8 mouse cellular contexts compared by ENCODE assay signal in the genomic region with DNA sequence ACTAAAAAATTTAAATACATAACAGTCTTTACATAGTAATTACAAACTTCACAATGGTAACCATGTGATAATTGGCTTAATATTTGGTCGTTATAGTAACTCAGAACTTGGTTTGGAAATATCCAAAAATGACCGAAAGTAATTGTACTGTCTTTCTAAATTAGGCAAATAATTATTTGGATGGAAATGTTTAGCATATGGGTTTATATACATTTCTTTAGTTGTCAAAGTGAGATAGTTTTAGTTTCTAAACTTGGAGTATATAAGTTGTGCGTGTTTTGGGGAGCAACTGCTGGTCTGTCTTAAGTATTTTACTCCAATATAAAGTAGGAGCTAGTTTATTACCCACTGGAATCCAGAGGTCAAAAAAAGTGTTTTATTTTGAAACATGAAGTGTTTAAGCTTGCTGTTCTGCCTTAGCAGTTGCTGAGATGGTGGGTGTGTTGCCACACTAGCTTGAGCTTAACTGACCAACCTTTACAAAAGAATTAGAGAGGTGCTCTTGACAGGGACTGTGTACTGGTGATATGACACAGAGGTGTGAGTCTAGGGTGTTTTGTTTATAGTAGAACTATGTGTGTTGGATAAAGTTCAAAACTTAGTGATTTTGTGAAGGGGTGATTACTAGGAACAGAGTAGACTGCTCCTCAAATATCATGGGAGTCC. TPM values are rescaled to one million over a fixed set of nuclear protein-coding genes. Genes with fewer than 3 reads are reported as not detected.
A peak's percentile ranks its signal among the peaks of the same experiment; 100 is the strongest.
DNase-seq lines count a peak whose midpoint lies in the region; ATAC-seq and TF ChIP-seq lines count a peak whose summit lies in the region.
"Had no signal": no experiment of that assay in that cellular context is flagged by ENCODE, and none has a peak within 500 bp of the region (broad histone marks: within the 10 kb centered on the region; RNA-seq: fewer than 3 reads in every experiment).

No protein-coding gene starts in this region.

- TF ChIP-seq CTCF in midbrain, postnatal 0 days (IDR thresholded peaks at IDR 0.05) = no peak
- no peak for TF ChIP-seq CTCF in liver, adult 2 months (IDR thresholded peaks at IDR 0.05; ENCODE audit: low read depth, low read length)
- TF ChIP-seq CTCF in stomach, postnatal 0 days (IDR thresholded peaks at IDR 0.05; ENCODE audit: low read depth) = no peak

- no peaks in the 10 kb centered on the region; the same call in 1 of the 2 replicates for H3K79me2 ChIP-seq in liver, adult 2 months (ENCODE audit: control insufficient read depth, insufficient read depth, low read length)

- TF ChIP-seq EP300 in stomach, postnatal 0 days (optimal IDR thresholded peaks at IDR 0.05) = no peak

- no peaks in the 10 kb centered on the region for H3K9me3 ChIP-seq in midbrain, embryonic 10.5 days (replicated peaks)
- H3K9me3 ChIP-seq in midbrain, postnatal 0 days (ENCODE audit: low read length) = no peaks in the 10 kb centered on the region
- no peaks in the 10 kb centered on the region for H3K9me3 ChIP-seq in forebrain, embryonic 13.5 days (replicated peaks)
- no peaks in the 10 kb centered on the region for H3K9me3 ChIP-seq in stomach, postnatal 0 days (ENCODE audit: control insufficient read depth, low read length)

- no peak for DNase-seq in midbrain, embryonic 10.5 days (ENCODE audit: low spot score)
- no peak for DNase-seq in midbrain, postnatal 0 days (ENCODE audit: low spot score)
- DNase-seq in liver, adult 2 months (ENCODE audit: extremely low read depth, low read depth, low spot score) = peak; percentile 56
- no peak for DNase-seq in stomach, postnatal 0 days (ENCODE audit: low spot score)
- DNase-seq in right cerebral cortex, adult 2 months (ENCODE audit: low spot score in 2 of 2) = no peak
- DNase-seq in thymus, postnatal 25 days = no peak
- DNase-seq: gastrocnemius, adult 2 months had no signal

- no peaks in the 10 kb centered on the region for H3K27me3 ChIP-seq in midbrain, embryonic 10.5 days (ENCODE audit: low read depth, poor library complexity, severe bottlenecking)
- H3K27me3 ChIP-seq in midbrain, postnatal 0 days (ENCODE audit: insufficient read depth, low read length) = no peaks in the 10 kb centered on the region
- no peaks in the 10 kb centered on the region for H3K27me3 ChIP-seq in forebrain, embryonic 13.5 days
- H3K27me3 ChIP-seq in liver, adult 2 months (ENCODE audit: control insufficient read depth, insufficient read depth, low read length) = no peaks in the 10 kb centered on the region
- H3K27me3 ChIP-seq in stomach, postnatal 0 days (ENCODE audit: control insufficient read depth, insufficient read depth, low read length) = no peaks in the 10 kb centered on the region

- no peak for TF ChIP-seq POLR2A in liver, adult 2 months (IDR thresholded peaks at IDR 0.05; ENCODE audit: extremely low read depth, insufficient read depth, low read length)

- 27% methylated on average over 3 of the region's 3 CpGs for WGBS in midbrain, embryonic 10.5 days
- WGBS in midbrain, postnatal 0 days = 21% methylated on average over 3 of the region's 3 CpGs
- WGBS in forebrain, embryonic 13.5 days = 18% methylated on average over 3 of the region's 3 CpGs
- WGBS in liver, adult 2 months = 4% methylated on average over 3 of the region's 3 CpGs
- WGBS in stomach, postnatal 0 days = 15% methylated on average over 3 of the region's 3 CpGs

- H3K4me2 ChIP-seq in midbrain, postnatal 0 days (ENCODE audit: low read depth, low read length, poor library complexity, severe bottlenecking) = no peak overlapping the region; the same call in 1 of the 2 replicates
- H3K4me2 ChIP-seq in forebrain, embryonic 13.5 days = peak overlapping the region; percentile 81
- H3K4me2 ChIP-seq in stomach, postnatal 0 days (replicated peaks; ENCODE audit: low read depth) = peak overlapping the region; percentile 77

- ATAC-seq in midbrain, postnatal 0 days (ENCODE audit: low FRiP score) = no peak
- no peak for ATAC-seq in forebrain, embryonic 13.5 days
- no peak for ATAC-seq in stomach, postnatal 0 days (ENCODE audit: low FRiP score, low TSS enrichment)

- H3K9ac ChIP-seq in midbrain, postnatal 0 days (replicated peaks; ENCODE audit: low read length, poor library complexity, severe bottlenecking) = no peak overlapping the region
- H3K9ac ChIP-seq in forebrain, embryonic 13.5 days = peak overlapping the region; percentile 85
- peak overlapping the region; percentile 75 for H3K9ac ChIP-seq in liver, adult 2 months (ENCODE audit: low read depth, low read length)
- H3K9ac ChIP-seq in stomach, postnatal 0 days (ENCODE audit: low read length) = no peak overlapping the region

- H3K4me1 ChIP-seq in midbrain, embryonic 10.5 days = peaks cover 49% of the 10 kb centered on the region
- no peaks in the 10 kb centered on the region for H3K4me1 ChIP-seq in midbrain, postnatal 0 days (ENCODE audit: insufficient read depth, low read length)
- H3K4me1 ChIP-seq in forebrain, embryonic 13.5 days = peaks cover 38% of the 10 kb centered on the region
- H3K4me1 ChIP-seq in liver, adult 2 months (ENCODE audit: control insufficient read depth, insufficient read depth, low read length) = peaks cover 4% of the 10 kb centered on the region
- no peaks in the 10 kb centered on the region for H3K4me1 ChIP-seq in stomach, postnatal 0 days (replicated peaks; ENCODE audit: control insufficient read depth, insufficient read depth)

- peaks cover 16% of the 10 kb centered on the region for H3K36me3 ChIP-seq in midbrain, embryonic 10.5 days
- no peaks in the 10 kb centered on the region for H3K36me3 ChIP-seq in midbrain, postnatal 0 days (ENCODE audit: insufficient read depth, low read length)
- no peaks in the 10 kb centered on the region for H3K36me3 ChIP-seq in forebrain, embryonic 13.5 days (ENCODE audit: poor library complexity, severe bottlenecking)
- peaks cover 4% of the 10 kb centered on the region for H3K36me3 ChIP-seq in liver, adult 2 months (ENCODE audit: control insufficient read depth, insufficient read depth, low read length)
- H3K36me3 ChIP-seq in stomach, postnatal 0 days (ENCODE audit: control insufficient read depth, insufficient read depth, low read length) = no peaks in the 10 kb centered on the region

- peak overlapping the region; percentile 88 for H3K4me3 ChIP-seq in midbrain, embryonic 10.5 days
- H3K4me3 ChIP-seq in midbrain, postnatal 0 days (ENCODE audit: low read depth, low read length) = no peak overlapping the region
- H3K4me3 ChIP-seq in forebrain, embryonic 13.5 days = peak overlapping the region; percentile 78
- peak overlapping the region; percentile 82 for H3K4me3 ChIP-seq in liver, adult 2 months (ENCODE audit: insufficient read depth, low read depth, low read length)
- H3K4me3 ChIP-seq in stomach, postnatal 0 days (ENCODE audit: low read depth, low read length) = peak overlapping the region; percentile 74

- H3K27ac ChIP-seq in midbrain, embryonic 10.5 days (replicated peaks) = peak overlapping the region; percentile 98
- no peak overlapping the region for H3K27ac ChIP-seq in midbrain, postnatal 0 days (ENCODE audit: low read depth, low read length)
- no peak overlapping the region for H3K27ac ChIP-seq in forebrain, embryonic 13.5 days
- peak overlapping the region; percentile 80 for H3K27ac ChIP-seq in liver, adult 2 months (replicated peaks; ENCODE audit: insufficient read depth, low read depth, low read length)
- H3K27ac ChIP-seq in stomach, postnatal 0 days (replicated peaks) = no peak overlapping the region
- H3K27ac ChIP-seq: gastrocnemius, adult 2 months had no signal

RNA-seq across cellular contexts. Expression of gene Cks2, which starts 1.5 kb away (rescaled TPM):
- 362 and 427 TPM in 2 replicates for polyA plus RNA-seq in midbrain, embryonic 10.5 days (2016; fragmentation: Nextera tagmentation; extraction: Ambion mirVana)
- total RNA-seq in midbrain, postnatal 0 days (2014; rRNA removed) = 16.3 and 23.0 TPM in 2 replicates
- polyA plus RNA-seq in midbrain, postnatal 0 days (2015; fragmentation: Nextera tagmentation; extraction: Ambion mirVana) = 19.0 and 20.0 TPM in 2 replicates
- 290 and 335 TPM in 2 replicates for polyA plus RNA-seq in forebrain, embryonic 13.5 days (2015; fragmentation: Nextera tagmentation; extraction: Ambion mirVana)
- total RNA-seq in liver, adult 2 months (2014; rRNA removed) = 32.4 and 38.0 TPM in 2 replicates
- 22.7 and 25.8 TPM in 2 replicates for polyA plus RNA-seq in liver, adult 2 months (2012; rRNA removed)
- polyA plus RNA-seq in stomach, postnatal 0 days (2015; fragmentation: Nextera tagmentation; extraction: Ambion mirVana) = 97.1 and 128 TPM in 2 replicates
- total RNA-seq: gastrocnemius, adult 2 months had no signal

RNA-seq across cellular contexts. Expression of gene Secisbp2, which starts 5.0 kb away (rescaled TPM):
- 32.0 and 35.8 TPM in 2 replicates for polyA plus RNA-seq in midbrain, embryonic 10.5 days (2016; fragmentation: Nextera tagmentation; extraction: Ambion mirVana)
- 15.2 and 15.7 TPM in 2 replicates for total RNA-seq in midbrain, postnatal 0 days (2014; rRNA removed)
- polyA plus RNA-seq in midbrain, postnatal 0 days (2015; fragmentation: Nextera tagmentation; extraction: Ambion mirVana) = 16.7 and 19.4 TPM in 2 replicates
- 36.1 and 38.0 TPM in 2 replicates for polyA plus RNA-seq in forebrain, embryonic 13.5 days (2015; fragmentation: Nextera tagmentation; extraction: Ambion mirVana)
- 9.0 and 10.1 TPM in 2 replicates for total RNA-seq in liver, adult 2 months (2014; rRNA removed)
- polyA plus RNA-seq in liver, adult 2 months (2012; rRNA removed) = 13.6 and 13.8 TPM in 2 replicates
- 21.2 and 21.4 TPM in 2 replicates for polyA plus RNA-seq in stomach, postnatal 0 days (2015; fragmentation: Nextera tagmentation; extraction: Ambion mirVana)

Comparison
In these comparisons a context has a peak if more than half of its experiments do, and no peak if none do; other contexts are left out.
1. H3K27ac ChIP-seq: peak in midbrain, embryonic 10.5 days (single experiment) and liver, adult 2 months (single experiment); none in midbrain, postnatal 0 days (single experiment), forebrain, embryonic 13.5 days (single experiment) and stomach, postnatal 0 days (single experiment).
2. H3K9ac ChIP-seq: peak in forebrain, embryonic 13.5 days (single experiment) and liver, adult 2 months (single experiment); none in midbrain, postnatal 0 days (single experiment) and stomach, postnatal 0 days (single experiment).